Mouse (Mus musculus) heart, adult 2 months (tissue): ENCODE results near the gene Cpsf6. TPM values are rescaled to one million over a fixed set of nuclear protein-coding genes. Genes with fewer than 3 reads are reported as not detected.

Experiments
- DNase-seq, 2 experiments: peaks; one replicate each; pipeline ENCODE4 v3.0.0; 2021
- H3K27ac ChIP-seq: fragments of 200-600 bp; 2 replicates; pipeline ENCODE4 v1.8.1; 2022
- H3K27me3 ChIP-seq: fragments of 200-500 bp; 2 replicates; pipeline ENCODE4 v1.6.1; 2012; ENCODE audit warnings: mild to moderate bottlenecking, low read length, inconsistent platforms, mixed read lengths; ENCODE audit not compliant: control insufficient read depth, insufficient read depth
- H3K36me3 ChIP-seq: fragments of 200-500 bp; 2 replicates; pipeline ENCODE4 v1.6.1; 2012; ENCODE audit warnings: low read length, inconsistent platforms; ENCODE audit not compliant: control insufficient read depth, insufficient read depth
- H3K4me1 ChIP-seq: fragments of 200-500 bp; 2 replicates; pipeline ENCODE4 v1.6.1; 2011; ENCODE audit warnings: low read length; ENCODE audit not compliant: control insufficient read depth, insufficient read depth
- H3K4me3 ChIP-seq: fragments of 200-600 bp; 2 replicates; pipeline ENCODE4 v1.8.1; 2022
- H3K79me2 ChIP-seq: fragments of 200-500 bp; replicated peaks from 2 replicates; pipeline ENCODE4 v1.6.1; 2012; ENCODE audit warnings: mild to moderate bottlenecking, inconsistent platforms, low read length, moderate library complexity, mixed read lengths; ENCODE audit not compliant: control insufficient read depth, insufficient read depth
- H3K9ac ChIP-seq: fragments of 200-500 bp; 2 replicates; pipeline ENCODE4 v1.6.1; 2012; ENCODE audit warnings: low read depth, mild to moderate bottlenecking, control low read depth, inconsistent platforms, low read length, mixed read lengths
- CTCF ChIP-seq: fragments of 200-600 bp; IDR thresholded peaks from 2 replicates; pipeline ENCODE4 v1.8.1; 2022; ENCODE audit warnings: antibody characterized with exemption, mild to moderate bottlenecking, moderate library complexity
- EP300 ChIP-seq: fragments of 200-500 bp; IDR thresholded peaks from 2 replicates; pipeline ENCODE4 v1.6.1; 2011; ENCODE audit warnings: low read depth, low read length, control low read depth; ENCODE audit not compliant: insufficient read depth
- POLR2A ChIP-seq: fragments of 200-500 bp; IDR thresholded peaks from 2 replicates; pipeline ENCODE4 v1.6.1; 2011; ENCODE audit warnings: mild to moderate bottlenecking, low read depth, low read length, control low read depth; ENCODE audit not compliant: insufficient read depth
- WGBS: fragments of 180-500 bp; shearing (Covaris S2); methylation state at CpG from one replicate; pipeline ENCODE4 v1.1.7; 2018; 5-methylcytosine and 5-hydroxymethylcytosine counted together
- intact Hi-C: fragments of 180-260 bp; cut with DNase I; formaldehyde crosslinking; loops from one replicate; pipeline ENCODE4 v1.15.1; 2025
- long read RNA-seq: library from polyadenylated mRNA; stranded (forward); transcript quantifications from one replicate; pipeline ENCODE4 v2.0.0, GENCODE M21; 2021
- polyA plus RNA-seq: library from polyadenylated mRNA; depleted of rRNA; stranded (reverse); fragments of >200 nt; gene quantifications from 2 replicates; pipeline ENCODE4 v1.2.3, GENCODE M21; 2012; rRNA removed
- total RNA-seq, 2 experiments: library from RNA; stranded (reverse); gene quantifications; 2 replicates each; pipeline ENCODE4 v1.2.3; 2021

Cpsf6 gene
- total RNA-seq (10 to 100 TPM; 30.9 to 35.5 TPM), polyA plus RNA-seq (20.3 and 22.7 TPM in 2 replicates)
- long read RNA-seq, full-length matches to known transcripts: 18 of 29 reads
- long read RNA-seq, partial matches to known transcripts: 3 of 29 reads
- long read RNA-seq, other reads (novel, unspliced or antisense): 8 of 29 reads

GRCm38 (mm10) chr10:117379908-117380307 is at the start of gene Cpsf6:
Gene Cpsf6 (minus strand): TSS chr10:117380015.
- no peak for TF ChIP-seq EP300
- no peak for TF ChIP-seq POLR2A
- TF ChIP-seq CTCF: no peak
- 81% methylated on average over 6 of the region's 6 CpGs for WGBS
- Histone ChIP-seq H3K27ac (no peak within 1 kb of the TSS), H3K4me1 (no peaks in the 10 kb centered on the region; the same call in 1 of the 2 replicates), H3K4me3 (no peak within 1 kb of the TSS), H3K36me3 (peaks cover 1% of the 10 kb centered on the region; the same call in 1 of the 2 replicates), H3K9ac (no peak within 1 kb of the TSS), H3K27me3 (no peaks in the 10 kb centered on the region), H3K79me2 (no peaks in the 10 kb centered on the region; the same call in 1 of the 2 replicates)
- DNase-seq: no peak
- intact Hi-C loops: loop anchor here (5.0 to 10.0 kb wide), 2 partner anchors 295 to 662 kb away; no protein-coding TSS in a partner anchor

- H3K79me2 ChIP-seq: no peaks in the 10 kb centered on the region
- H3K9ac ChIP-seq: no peak overlapping the region
- no peaks in the 10 kb centered on the region for H3K36me3 ChIP-seq
- 54% methylated on average over 1 of the region's 1 CpGs for WGBS
- no peaks in the 10 kb centered on the region for H3K4me1 ChIP-seq
- no peak overlapping the region for H3K4me3 ChIP-seq
- intact Hi-C loops: no loop called here
- no peak overlapping the region for H3K27ac ChIP-seq
- no peak for DNase-seq
- TF ChIP-seq EP300 (no peak), CTCF (no peak), POLR2A (no peak)
- no peaks in the 10 kb centered on the region for H3K27me3 ChIP-seq
These were observed 46.8 kb upstream of the Cpsf6 start for GRCm38 (mm10) chr10:117426615-117426969.

- TF ChIP-seq EP300 (no peak), CTCF (no peak), POLR2A (no peak)
- 53% methylated on average over 11 of the region's 11 CpGs for WGBS
- Histone ChIP-seq H3K27me3 (no peaks in the 10 kb centered on the region), H3K9ac (no peak overlapping the region), H3K27ac (no peak overlapping the region), H3K79me2 (no peaks in the 10 kb centered on the region), H3K4me1 (no peaks in the 10 kb centered on the region), H3K4me3 (no peak overlapping the region), H3K36me3 (no peaks in the 10 kb centered on the region)
- intact Hi-C loops: no loop called here
- DNase-seq: no peak
These were observed 46.2 kb upstream of the Cpsf6 start for GRCm38 (mm10) chr10:117425907-117426614.

GRCm38 (mm10) chr10:117425013-117425412 is 45.2 kb upstream of the Cpsf6 start:
- H3K27me3 ChIP-seq: no peaks in the 10 kb centered on the region
- no peaks in the 10 kb centered on the region for H3K4me1 ChIP-seq
- TF ChIP-seq CTCF (no peak), POLR2A (no peak), EP300 (no peak)
- H3K4me3 ChIP-seq: no peak overlapping the region
- H3K9ac ChIP-seq: no peak overlapping the region
- no peaks in the 10 kb centered on the region for H3K36me3 ChIP-seq
- intact Hi-C loops: no loop called here
- H3K27ac ChIP-seq: no peak overlapping the region
- no peak for DNase-seq
- no peaks in the 10 kb centered on the region for H3K79me2 ChIP-seq
- 91% methylated on average over 5 of the region's 5 CpGs for WGBS

GRCm38 (mm10) chr10:117424146-117424905 is 44.5 kb upstream of the Cpsf6 start:
- intact Hi-C loops: no loop called here
- H3K36me3 ChIP-seq: no peaks in the 10 kb centered on the region
- H3K4me3 ChIP-seq: no peak overlapping the region
- no peaks in the 10 kb centered on the region for H3K79me2 ChIP-seq
- DNase-seq: no peak
- TF ChIP-seq CTCF (no peak), EP300 (no peak), POLR2A (no peak)
- no peaks in the 10 kb centered on the region for H3K27me3 ChIP-seq
- no peak overlapping the region for H3K27ac ChIP-seq
- H3K9ac ChIP-seq: no peak overlapping the region
- 54% methylated on average over 3 of the region's 3 CpGs for WGBS
- H3K4me1 ChIP-seq: no peaks in the 10 kb centered on the region
